Mouse (Mus musculus): ENCODE data around the gene Plk5. TPM values are rescaled to one million over a fixed set of nuclear protein-coding genes. Genes with fewer than 3 reads are reported as not detected.

Plk5 gene
- polyA plus RNA-seq, 1 experiment from 2014 or later, result 1.8 TPM

- H3K27me3 ChIP-seq, result peaks cover 21% of the 10 kb centered on the region
- H3K4me3 ChIP-seq, result no peak overlapping the region
- H3K4me1 ChIP-seq, result peaks cover 23% of the 10 kb centered on the region
- no peaks in the 10 kb centered on the region for H3K36me3 ChIP-seq
- WGBS, result 62% methylated on average over 5 of the region's 5 CpGs
- H3K27ac ChIP-seq, result no peak overlapping the region
- ATAC-seq (ENCODE audit: insufficient number of reproducible peaks, insufficient read depth, low FRiP score, low TSS enrichment, low read depth), result no peak
- H3K4me2 ChIP-seq, result no peak overlapping the region
- no peaks in the 10 kb centered on the region for H3K9me3 ChIP-seq
- no peak overlapping the region for H3K9ac ChIP-seq
Measured at GRCm38 (mm10) chr10:80332525-80332989, 23.7 kb upstream of the Plk5 start.

- Histone ChIP-seq H3K27me3 (peaks cover 27% of the 10 kb centered on the region), H3K4me2 (no peak overlapping the region), H3K4me1 (peaks cover 15% of the 10 kb centered on the region), H3K36me3 (no peaks in the 10 kb centered on the region), H3K4me3 (no peak overlapping the region), H3K9ac (no peak overlapping the region), H3K27ac (no peak overlapping the region), H3K9me3 (no peaks in the 10 kb centered on the region)
- ATAC-seq (ENCODE audit: insufficient number of reproducible peaks, insufficient read depth, low FRiP score, low TSS enrichment, low read depth), result no peak
- 83% methylated on average over 12 of the region's 12 CpGs for WGBS
Measured at GRCm38 (mm10) chr10:80336263-80336662, 20.0 kb upstream of the Plk5 start.

GRCm38 (mm10) chr10:80339941-80340750, 16.1 kb upstream of the Plk5 start:
- Histone ChIP-seq H3K27me3 (peaks cover 54% of the 10 kb centered on the region), H3K4me2 (peak overlapping the region; percentile 50), H3K9ac (no peak overlapping the region), H3K4me3 (peak overlapping the region; percentile 19; the same call in 1 of the 2 replicates), H3K4me1 (peaks cover 48% of the 10 kb centered on the region), H3K36me3 (no peaks in the 10 kb centered on the region), H3K9me3 (no peaks in the 10 kb centered on the region), H3K27ac (no peak overlapping the region)
- WGBS, result 16% methylated on average over 19 of the region's 19 CpGs
- no peak for ATAC-seq (ENCODE audit: insufficient number of reproducible peaks, insufficient read depth, low FRiP score, low TSS enrichment, low read depth)

GRCm38 (mm10) chr10:80341026-80341425, 15.2 kb upstream of the Plk5 start:
- Histone ChIP-seq H3K9ac (no peak overlapping the region), H3K4me1 (peaks cover 52% of the 10 kb centered on the region)

GRCm38 (mm10) chr10:80341491-80342304, 14.6 kb upstream of the Plk5 start:
- H3K4me1 ChIP-seq, result peaks cover 52% of the 10 kb centered on the region
- 2% methylated on average over 47 of the region's 47 CpGs for WGBS

More at GRCm38 (mm10) chr10:80341026-80341425, 15.2 kb upstream of the Plk5 start:
- WGBS, result 15% methylated on average over 21 of the region's 21 CpGs
- Histone ChIP-seq H3K4me3 (no peak overlapping the region), H3K27me3 (peaks cover 63% of the 10 kb centered on the region), H3K4me2 (no peak overlapping the region), H3K9me3 (no peaks in the 10 kb centered on the region), H3K27ac (no peak overlapping the region), H3K36me3 (no peaks in the 10 kb centered on the region)
- no peak for ATAC-seq (ENCODE audit: insufficient number of reproducible peaks, insufficient read depth, low FRiP score, low TSS enrichment, low read depth)

GRCm38 (mm10) chr10:80342305-80342748, 13.9 kb upstream of the Plk5 start:
- no peaks in the 10 kb centered on the region for H3K9me3 ChIP-seq
- peak overlapping the region; percentile 55 for H3K9ac ChIP-seq
- peak overlapping the region; percentile 62 for H3K4me2 ChIP-seq
- peaks cover 75% of the 10 kb centered on the region for H3K27me3 ChIP-seq
- 0 out of 2 replicates have a peak, but pooled peaks have one; percentile 35 for ATAC-seq (ENCODE audit: insufficient number of reproducible peaks, insufficient read depth, low FRiP score, low TSS enrichment, low read depth)
- H3K27ac ChIP-seq, result no peak overlapping the region
- peaks cover 54% of the 10 kb centered on the region for H3K4me1 ChIP-seq
- WGBS, result 1% methylated on average over 26 of the region's 26 CpGs
- peak overlapping the region; percentile 43 for H3K4me3 ChIP-seq
- no peaks in the 10 kb centered on the region for H3K36me3 ChIP-seq

More at GRCm38 (mm10) chr10:80341491-80342304, 14.6 kb upstream of the Plk5 start:
- no peak for ATAC-seq (ENCODE audit: insufficient number of reproducible peaks, insufficient read depth, low FRiP score, low TSS enrichment, low read depth)
- Histone ChIP-seq H3K27ac (no peak overlapping the region), H3K4me3 (peak overlapping the region; percentile 43), H3K9me3 (no peaks in the 10 kb centered on the region), H3K4me2 (peak overlapping the region; percentile 62), H3K27me3 (peaks cover 69% of the 10 kb centered on the region), H3K9ac (peak overlapping the region; percentile 55), H3K36me3 (no peaks in the 10 kb centered on the region)

GRCm38 (mm10) chr10:80342749-80343424, 13.4 kb upstream of the Plk5 start:
- Histone ChIP-seq H3K4me2 (peak overlapping the region; percentile 62), H3K36me3 (no peaks in the 10 kb centered on the region), H3K4me1 (peaks cover 60% of the 10 kb centered on the region), H3K9me3 (no peaks in the 10 kb centered on the region), H3K27ac (peak overlapping the region; percentile 55; the same call in 1 of the 2 replicates), H3K27me3 (peaks cover 81% of the 10 kb centered on the region), H3K4me3 (peak overlapping the region; percentile 43), H3K9ac (0 out of 2 replicates have a peak overlapping the region, but pooled peaks have one; percentile 46)
- ATAC-seq (ENCODE audit: insufficient number of reproducible peaks, insufficient read depth, low FRiP score, low TSS enrichment, low read depth), result peak; percentile 68
- under 1% methylated on average over 32 of the region's 33 CpGs for WGBS

- Histone ChIP-seq H3K27ac (peak overlapping the region; percentile 55; the same call in 1 of the 2 replicates), H3K36me3 (no peaks in the 10 kb centered on the region), H3K9ac (0 out of 2 replicates have a peak overlapping the region, but pooled peaks have one; percentile 27), H3K4me3 (peak overlapping the region; percentile 43), H3K27me3 (peaks cover 87% of the 10 kb centered on the region), H3K4me2 (peak overlapping the region; percentile 62), H3K4me1 (peaks cover 66% of the 10 kb centered on the region), H3K9me3 (no peaks in the 10 kb centered on the region)
- 34% methylated on average over 13 of the region's 13 CpGs for WGBS
- no peak; the same call in 1 of the 2 replicates for ATAC-seq (ENCODE audit: insufficient number of reproducible peaks, insufficient read depth, low FRiP score, low TSS enrichment, low read depth)
Measured at GRCm38 (mm10) chr10:80343425-80343895, 12.8 kb upstream of the Plk5 start.

GRCm38 (mm10) chr10:80344131-80344661, 12.1 kb upstream of the Plk5 start:
- no peak for ATAC-seq (ENCODE audit: insufficient number of reproducible peaks, insufficient read depth, low FRiP score, low TSS enrichment, low read depth)
- H3K27ac ChIP-seq, result no peak overlapping the region

GRCm38 (mm10) chr10:80345122-80345521, 11.1 kb upstream of the Plk5 start:
- H3K27me3 ChIP-seq, result peaks cover 99% of the 10 kb centered on the region
- no peaks in the 10 kb centered on the region for H3K36me3 ChIP-seq
- ATAC-seq (ENCODE audit: insufficient number of reproducible peaks, insufficient read depth, low FRiP score, low TSS enrichment, low read depth), result no peak
- 1% methylated on average over 16 of the region's 16 CpGs for WGBS
- no peaks in the 10 kb centered on the region for H3K9me3 ChIP-seq
- peaks cover 77% of the 10 kb centered on the region for H3K4me1 ChIP-seq
- peak overlapping the region; percentile 21 for H3K4me3 ChIP-seq
- 0 out of 2 replicates have a peak overlapping the region, but pooled peaks have one; percentile 32 for H3K9ac ChIP-seq
- peak overlapping the region; percentile 62 for H3K4me2 ChIP-seq
- H3K27ac ChIP-seq, result no peak overlapping the region

More at GRCm38 (mm10) chr10:80344131-80344661, 12.1 kb upstream of the Plk5 start:
- Histone ChIP-seq H3K9ac (no peak overlapping the region), H3K4me2 (peak overlapping the region; percentile 62), H3K4me3 (peak overlapping the region; percentile 43; the same call in 1 of the 2 replicates), H3K4me1 (peaks cover 73% of the 10 kb centered on the region), H3K27me3 (peaks cover 94% of the 10 kb centered on the region), H3K36me3 (no peaks in the 10 kb centered on the region), H3K9me3 (no peaks in the 10 kb centered on the region)
- WGBS, result 35% methylated on average over 9 of the region's 9 CpGs
